Mouse (Mus musculus) liver, adult 2 months (tissue): ENCODE data around the gene Bcar3.

Source experiments
- CTCF ChIP-seq: fragments of 200-500 bp; IDR thresholded peaks from 2 replicates; pipeline ENCODE4 v1.5.1; 2011; ENCODE audit warnings: low read depth, low read length, control low read depth
- POLR2A ChIP-seq: fragments of 200-500 bp; IDR thresholded peaks from 2 replicates; pipeline ENCODE4 v1.6.1; 2011; ENCODE audit warnings: low read length, control low read depth; ENCODE audit not compliant: insufficient read depth; ENCODE audit errors: extremely low read depth

- no peak for TF ChIP-seq CTCF
- TF ChIP-seq POLR2A, result no peak
Measured at GRCm38 (mm10) chr3:122494764-122495163, 200.8 kb downstream of the Bcar3 start.
